Mouse (Mus musculus): ENCODE data around the gene Mtmr3. TPM values are rescaled to one million over a fixed set of nuclear protein-coding genes. Genes with fewer than 3 reads are reported as not detected.
A peak's percentile ranks its signal among the peaks of the same experiment; 100 is the strongest.

Gene Mtmr3
- polyA plus RNA-seq, 1 experiment from 2014 or later: 34.4 TPM

- Histone ChIP-seq H3K36me3 (peaks cover 23% of the 10 kb centered on the region), H3K27me3 (no peaks in the 10 kb centered on the region), H3K4me1 (replicated peaks) (peaks cover 9% of the 10 kb centered on the region; the same call in 1 of the 2 replicates), H3K9me3 (no peaks in the 10 kb centered on the region), H3K27ac (replicated peaks) (no peak overlapping the region), H3K9ac (no peak overlapping the region), H3K4me2 (no peak overlapping the region), H3K4me3 (no peak overlapping the region)
- WGBS: 90% methylated on average over 4 of the region's 4 CpGs
- no peak for ATAC-seq (ENCODE audit: low FRiP score, low read depth)
These were observed 118.4 kb downstream of the Mtmr3 start for GRCm38 (mm10) chr11:4476184-4476697.

GRCm38 (mm10) chr11:4472464-4473179, 122.0 kb downstream of the Mtmr3 start:
- no peak overlapping the region for H3K4me2 ChIP-seq
- no peaks in the 10 kb centered on the region for H3K9me3 ChIP-seq
- ATAC-seq (ENCODE audit: low FRiP score, low read depth): peak; percentile 68; the same call in 1 of the 2 replicates
- no peak overlapping the region for H3K4me3 ChIP-seq
- no peaks in the 10 kb centered on the region for H3K27me3 ChIP-seq
- peaks cover 9% of the 10 kb centered on the region; the same call in 1 of the 2 replicates for H3K4me1 ChIP-seq (replicated peaks)
- no peak overlapping the region for H3K9ac ChIP-seq
- WGBS: 49% methylated on average over 7 of the region's 7 CpGs
- no peaks in the 10 kb centered on the region; the same call in 1 of the 2 replicates for H3K36me3 ChIP-seq
- H3K27ac ChIP-seq (replicated peaks): peak overlapping the region; percentile 7; the same call in 1 of the 2 replicates

GRCm38 (mm10) chr11:4471734-4472133, 122.9 kb downstream of the Mtmr3 start:
- H3K4me3 ChIP-seq: no peak overlapping the region
- no peaks in the 10 kb centered on the region for H3K27me3 ChIP-seq
- no peaks in the 10 kb centered on the region for H3K9me3 ChIP-seq
- no peak overlapping the region for H3K9ac ChIP-seq
- H3K4me1 ChIP-seq (replicated peaks): peaks cover 9% of the 10 kb centered on the region; the same call in 1 of the 2 replicates
- H3K27ac ChIP-seq (replicated peaks): peak overlapping the region; percentile 7; the same call in 1 of the 2 replicates
- no peak for ATAC-seq (ENCODE audit: low FRiP score, low read depth)
- WGBS: 73% methylated on average over 5 of the region's 5 CpGs
- no peaks in the 10 kb centered on the region for H3K36me3 ChIP-seq
- H3K4me2 ChIP-seq: no peak overlapping the region

DNA sequence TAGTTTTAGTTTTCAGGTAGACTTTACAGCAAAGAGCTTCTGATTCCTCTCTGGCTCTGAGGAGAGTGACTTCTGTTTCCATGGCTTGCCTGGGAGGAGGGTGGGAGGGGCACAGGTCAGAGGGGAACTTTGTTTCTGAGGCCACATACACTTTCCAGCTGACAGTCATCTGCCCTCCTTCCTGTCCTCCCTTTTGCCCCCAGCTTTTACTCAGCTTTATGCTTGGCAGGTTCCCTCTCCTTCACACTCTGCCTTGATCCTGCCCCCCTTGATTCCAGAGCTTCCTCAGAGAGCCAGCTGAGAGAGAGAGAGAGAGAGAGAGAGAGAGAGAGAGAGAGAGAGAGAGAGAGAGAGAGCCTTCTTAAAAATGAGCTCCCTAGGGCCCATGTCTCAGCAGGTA, 123.4 kb downstream of the Mtmr3 start:
- Histone ChIP-seq H3K9me3 (no peaks in the 10 kb centered on the region), H3K4me1 (replicated peaks) (peaks cover 9% of the 10 kb centered on the region; the same call in 1 of the 2 replicates), H3K4me3 (no peak overlapping the region), H3K36me3 (no peaks in the 10 kb centered on the region), H3K9ac (no peak overlapping the region), H3K27me3 (no peaks in the 10 kb centered on the region), H3K4me2 (no peak overlapping the region), H3K27ac (replicated peaks) (no peak overlapping the region)
- ATAC-seq (ENCODE audit: low FRiP score, low read depth): no peak

GRCm38 (mm10) chr11:4469091-4469490, 125.6 kb downstream of the Mtmr3 start:
- H3K27me3 ChIP-seq: no peaks in the 10 kb centered on the region
- ATAC-seq (ENCODE audit: low FRiP score, low read depth): no peak
- no peak overlapping the region for H3K4me2 ChIP-seq
- no peak overlapping the region for H3K27ac ChIP-seq (replicated peaks)
- peaks cover 9% of the 10 kb centered on the region; the same call in 1 of the 2 replicates for H3K4me1 ChIP-seq (replicated peaks)
- WGBS: 60% methylated on average over 5 of the region's 5 CpGs
- no peak overlapping the region for H3K4me3 ChIP-seq
- no peak overlapping the region for H3K9ac ChIP-seq
- H3K9me3 ChIP-seq: no peaks in the 10 kb centered on the region
- no peaks in the 10 kb centered on the region for H3K36me3 ChIP-seq

DNA sequence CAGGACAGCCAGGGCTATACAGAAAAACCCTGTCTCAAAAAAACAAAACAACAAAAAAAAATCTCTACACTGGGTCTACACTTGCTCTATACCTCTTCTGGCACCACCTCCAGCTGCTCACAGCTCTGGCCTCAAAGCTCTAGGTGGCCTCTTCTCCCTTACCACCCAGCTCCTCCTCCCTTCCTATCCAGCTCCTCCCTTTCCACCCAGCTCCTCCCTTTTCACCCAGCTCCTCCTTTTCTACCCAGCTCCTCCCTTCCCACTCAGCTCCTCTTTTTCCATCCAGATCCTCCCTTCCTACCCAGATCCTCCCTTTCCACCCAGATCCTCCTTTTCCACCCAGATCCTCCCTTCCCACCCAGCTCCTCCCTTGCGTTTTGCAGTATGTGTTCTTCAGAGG, 127.2 kb downstream of the Mtmr3 start:
- no peak for ATAC-seq (ENCODE audit: low FRiP score, low read depth)

DNA sequence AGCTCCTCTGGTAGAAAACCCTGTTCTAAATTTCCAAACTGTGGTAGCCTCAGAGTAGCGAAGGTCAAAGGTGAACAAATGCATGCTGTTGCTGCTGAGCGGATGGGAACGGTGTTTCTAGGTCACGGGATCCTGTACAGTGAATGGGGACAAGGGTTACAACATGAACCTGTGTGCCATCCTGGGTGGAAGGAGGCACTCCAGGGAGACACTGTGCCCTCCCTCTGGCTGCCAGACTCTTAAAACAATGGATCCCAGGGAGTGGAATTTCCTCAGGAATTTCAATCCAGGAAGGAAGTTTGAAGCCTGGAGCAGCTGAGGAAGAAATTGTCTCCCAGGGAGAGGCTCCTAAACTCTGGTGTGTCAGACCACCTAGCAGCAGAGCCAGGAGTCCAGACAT, 128.5 kb downstream of the Mtmr3 start:
- H3K4me1 ChIP-seq (replicated peaks): no peaks in the 10 kb centered on the region
- no peak overlapping the region for H3K27ac ChIP-seq (replicated peaks)
- H3K36me3 ChIP-seq: no peaks in the 10 kb centered on the region
- H3K9ac ChIP-seq: no peak overlapping the region
- no peak overlapping the region for H3K4me3 ChIP-seq
- 71% methylated on average over 4 of the region's 4 CpGs for WGBS
- no peaks in the 10 kb centered on the region for H3K9me3 ChIP-seq
- no peaks in the 10 kb centered on the region for H3K27me3 ChIP-seq
- no peak overlapping the region for H3K4me2 ChIP-seq
- ATAC-seq (ENCODE audit: low FRiP score, low read depth): no peak

More for the DNA sequence above, 127.2 kb downstream of the Mtmr3 start:
- H3K4me3 ChIP-seq: no peak overlapping the region
- no peak overlapping the region for H3K9ac ChIP-seq
- no peaks in the 10 kb centered on the region for H3K36me3 ChIP-seq
- no peaks in the 10 kb centered on the region for H3K9me3 ChIP-seq
- H3K27ac ChIP-seq (replicated peaks): no peak overlapping the region
- no peak overlapping the region for H3K4me2 ChIP-seq
- no peaks in the 10 kb centered on the region for H3K27me3 ChIP-seq
- H3K4me1 ChIP-seq (replicated peaks): peaks cover 9% of the 10 kb centered on the region; the same call in 1 of the 2 replicates
- WGBS: 98% methylated on average over 1 of the region's 1 CpGs

DNA sequence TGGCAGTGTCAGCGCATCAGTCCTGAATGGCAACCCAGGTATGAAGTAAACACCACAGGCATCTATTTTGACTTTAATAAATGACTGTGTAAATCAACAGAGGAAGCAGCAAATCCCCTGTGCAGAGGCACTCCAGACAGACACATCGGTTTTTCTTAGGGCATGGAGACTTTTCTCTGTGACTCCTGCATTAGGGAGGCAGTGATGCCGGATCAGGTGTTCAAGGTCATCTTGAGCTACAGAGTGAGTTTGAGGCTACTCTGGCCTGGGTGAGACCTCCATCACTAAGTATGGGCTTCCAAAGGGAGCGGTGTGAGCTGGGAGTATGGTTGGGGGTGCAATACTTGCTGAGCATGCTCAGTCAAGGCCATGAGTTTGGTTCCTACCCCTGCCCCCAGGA, 130.0 kb downstream of the Mtmr3 start:
- H3K9me3 ChIP-seq: no peaks in the 10 kb centered on the region
- no peaks in the 10 kb centered on the region for H3K36me3 ChIP-seq
- H3K27me3 ChIP-seq: no peaks in the 10 kb centered on the region
- H3K27ac ChIP-seq (replicated peaks): no peak overlapping the region
- no peak overlapping the region for H3K4me3 ChIP-seq
- H3K4me1 ChIP-seq (replicated peaks): no peaks in the 10 kb centered on the region
- no peak overlapping the region for H3K4me2 ChIP-seq
- ATAC-seq (ENCODE audit: low FRiP score, low read depth): no peak
- 89% methylated on average over 4 of the region's 4 CpGs for WGBS
- H3K9ac ChIP-seq: no peak overlapping the region

- no peaks in the 10 kb centered on the region for H3K9me3 ChIP-seq
- whole genome bisulfite sequencing: 86% methylated on average over 1 of the region's 1 CpGs
- no peak overlapping the region for H3K27ac ChIP-seq (replicated peaks)
These were observed 130.5 kb downstream of the Mtmr3 start for GRCm38 (mm10) chr11:4464186-4464585.

GRCm38 (mm10) chr11:4462868-4463267, 131.8 kb downstream of the Mtmr3 start:
- Histone ChIP-seq H3K4me1 (replicated peaks) (no peaks in the 10 kb centered on the region), H3K9ac (no peak overlapping the region), H3K36me3 (no peaks in the 10 kb centered on the region), H3K4me3 (no peak overlapping the region), H3K27ac (replicated peaks) (no peak overlapping the region), H3K27me3 (no peaks in the 10 kb centered on the region), H3K9me3 (no peaks in the 10 kb centered on the region), H3K4me2 (no peak overlapping the region)
- ATAC-seq (ENCODE audit: low FRiP score, low read depth): no peak
- WGBS: 46% methylated on average over 2 of the region's 2 CpGs

More at GRCm38 (mm10) chr11:4464186-4464585, 130.5 kb downstream of the Mtmr3 start:
- Histone ChIP-seq H3K4me2 (no peak overlapping the region), H3K4me1 (replicated peaks) (no peaks in the 10 kb centered on the region), H3K36me3 (no peaks in the 10 kb centered on the region), H3K9ac (no peak overlapping the region), H3K4me3 (no peak overlapping the region), H3K27me3 (no peaks in the 10 kb centered on the region)
- no peak for ATAC-seq (ENCODE audit: low FRiP score, low read depth)

DNA sequence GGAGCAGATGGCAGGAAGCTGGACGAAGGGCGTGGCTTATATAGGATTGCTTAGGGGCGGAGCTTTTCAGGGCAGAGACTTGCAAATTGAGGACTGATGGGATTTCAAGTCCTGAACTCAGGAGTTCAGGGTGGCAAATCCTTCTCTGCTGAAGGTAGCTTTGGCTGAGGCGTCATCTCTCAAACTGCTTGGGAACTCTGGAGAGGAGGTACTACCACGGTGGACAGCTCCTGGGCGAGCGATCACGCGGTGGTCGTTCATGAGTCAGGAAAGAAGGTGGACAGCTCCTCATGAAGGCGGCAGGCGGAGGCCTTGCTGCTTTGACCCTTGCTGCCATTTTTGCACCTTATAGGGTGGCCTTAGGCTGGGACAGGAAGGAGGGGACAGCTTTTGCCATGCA, 133.5 kb downstream of the Mtmr3 start:
- H3K27ac ChIP-seq (replicated peaks): no peak overlapping the region
- no peak overlapping the region for H3K4me3 ChIP-seq
- no peak for ATAC-seq (ENCODE audit: low FRiP score, low read depth)
- no peaks in the 10 kb centered on the region for H3K4me1 ChIP-seq (replicated peaks)
- no peak overlapping the region for H3K9ac ChIP-seq
- WGBS: 49% methylated on average over 12 of the region's 12 CpGs
- no peaks in the 10 kb centered on the region for H3K36me3 ChIP-seq
- H3K27me3 ChIP-seq: no peaks in the 10 kb centered on the region
- no peaks in the 10 kb centered on the region for H3K9me3 ChIP-seq
- no peak overlapping the region for H3K4me2 ChIP-seq

- 78% methylated on average over 5 of the region's 5 CpGs for WGBS
- no peak for ATAC-seq (ENCODE audit: low FRiP score, low read depth)
These were observed 134.0 kb downstream of the Mtmr3 start for GRCm38 (mm10) chr11:4460615-4461014.

More at GRCm38 (mm10) chr11:4460615-4461014, 134.0 kb downstream of the Mtmr3 start:
- Histone ChIP-seq H3K4me1 (replicated peaks) (no peaks in the 10 kb centered on the region), H3K9ac (no peak overlapping the region), H3K9me3 (no peaks in the 10 kb centered on the region), H3K27ac (replicated peaks) (no peak overlapping the region), H3K4me2 (no peak overlapping the region), H3K27me3 (no peaks in the 10 kb centered on the region), H3K4me3 (no peak overlapping the region), H3K36me3 (no peaks in the 10 kb centered on the region)

All from hindbrain, embryonic 15.5 days (tissue).